Mouse (Mus musculus): ENCODE measurements at regions not wholly inside any gene's neighbourhood (a gene's known extent, or its start where the extent isn't known, plus 50 kb on each side); places are given as distances from the start of the nearest gene placed in this dataset.

- H3K4me1 ChIP-seq (ENCODE audit: control insufficient read depth, insufficient read depth, low read length), result no peaks in the 10 kb centered on the region
- H3K27ac ChIP-seq (ENCODE audit: insufficient read depth, low read length), result no peak overlapping the region
- TF ChIP-seq CTCF (IDR thresholded peaks at IDR 0.05; ENCODE audit: extremely low read depth, insufficient read depth, low read length) (no peak), POLR2A (IDR thresholded peaks at IDR 0.05; ENCODE audit: extremely low read depth, insufficient read depth, low read length) (no peak)
- no peak overlapping the region for H3K4me3 ChIP-seq (ENCODE audit: insufficient read depth, low read length)
Measured at GRCm38 (mm10) chr13:44636008-44636335, 93.3 kb upstream of the Jarid2 start.

GRCm38 (mm10) chr13:44642361-44642760, 86.9 kb upstream of the Jarid2 start:
- H3K4me3 ChIP-seq (ENCODE audit: insufficient read depth, low read length), result no peak overlapping the region
- H3K4me1 ChIP-seq (ENCODE audit: control insufficient read depth, insufficient read depth, low read length), result no peaks in the 10 kb centered on the region
- TF ChIP-seq POLR2A (IDR thresholded peaks at IDR 0.05; ENCODE audit: extremely low read depth, insufficient read depth, low read length), result no peak
- TF ChIP-seq CTCF (IDR thresholded peaks at IDR 0.05; ENCODE audit: extremely low read depth, insufficient read depth, low read length), result no peak
- no peak overlapping the region for H3K27ac ChIP-seq (ENCODE audit: insufficient read depth, low read length)

GRCm38 (mm10) chr13:44650052-44650451, 79.2 kb upstream of the Jarid2 start:
- H3K27ac ChIP-seq (ENCODE audit: insufficient read depth, low read length), result no peak overlapping the region
- no peaks in the 10 kb centered on the region for H3K4me1 ChIP-seq (ENCODE audit: control insufficient read depth, insufficient read depth, low read length)
- H3K4me3 ChIP-seq (ENCODE audit: insufficient read depth, low read length), result no peak overlapping the region
- TF ChIP-seq POLR2A (IDR thresholded peaks at IDR 0.05; ENCODE audit: extremely low read depth, insufficient read depth, low read length) (no peak), CTCF (IDR thresholded peaks at IDR 0.05; ENCODE audit: extremely low read depth, insufficient read depth, low read length) (no peak)

GRCm38 (mm10) chr13:44651259-44652238, 77.7 kb upstream of the Jarid2 start:
- H3K27ac ChIP-seq (ENCODE audit: insufficient read depth, low read length), result no peak overlapping the region
- H3K4me1 ChIP-seq (ENCODE audit: control insufficient read depth, insufficient read depth, low read length), result no peaks in the 10 kb centered on the region
- TF ChIP-seq POLR2A (IDR thresholded peaks at IDR 0.05; ENCODE audit: extremely low read depth, insufficient read depth, low read length) (no peak), CTCF (IDR thresholded peaks at IDR 0.05; ENCODE audit: extremely low read depth, insufficient read depth, low read length) (no peak)
- no peak overlapping the region for H3K4me3 ChIP-seq (ENCODE audit: insufficient read depth, low read length)

DNA sequence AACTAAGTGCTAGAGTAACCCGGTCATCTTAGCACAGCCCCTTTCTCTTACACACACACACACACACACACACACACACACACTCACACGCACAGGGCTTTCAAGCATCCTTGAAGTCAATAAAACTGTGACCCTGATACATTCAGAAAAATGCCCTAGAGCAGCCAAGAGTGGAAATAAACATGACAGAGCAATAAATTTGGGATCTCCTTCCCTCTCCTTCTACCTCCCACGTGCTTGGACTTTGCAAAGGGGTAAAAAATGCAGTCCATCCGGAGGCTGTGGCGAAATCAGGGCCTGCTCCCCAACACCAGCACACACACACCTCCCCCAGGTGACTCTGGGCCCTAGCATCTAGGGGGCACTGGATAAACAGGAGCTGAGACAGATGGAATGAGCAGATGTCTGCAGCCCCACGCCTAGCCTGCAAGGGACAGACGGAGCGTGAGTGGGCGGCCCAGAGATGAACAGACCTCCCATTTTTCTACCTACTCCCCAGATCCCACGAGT, 71.3 kb upstream of the Jarid2 start:
- TF ChIP-seq CTCF (IDR thresholded peaks at IDR 0.05; ENCODE audit: extremely low read depth, insufficient read depth, low read length) (no peak), POLR2A (IDR thresholded peaks at IDR 0.05; ENCODE audit: extremely low read depth, insufficient read depth, low read length) (no peak)
- Histone ChIP-seq H3K27ac (ENCODE audit: insufficient read depth, low read length) (no peak overlapping the region), H3K4me1 (ENCODE audit: control insufficient read depth, insufficient read depth, low read length) (0 out of 2 replicates have a peak, but pooled peaks cover 3% of the 10 kb centered on the region), H3K4me3 (ENCODE audit: insufficient read depth, low read length) (no peak overlapping the region)

DNA sequence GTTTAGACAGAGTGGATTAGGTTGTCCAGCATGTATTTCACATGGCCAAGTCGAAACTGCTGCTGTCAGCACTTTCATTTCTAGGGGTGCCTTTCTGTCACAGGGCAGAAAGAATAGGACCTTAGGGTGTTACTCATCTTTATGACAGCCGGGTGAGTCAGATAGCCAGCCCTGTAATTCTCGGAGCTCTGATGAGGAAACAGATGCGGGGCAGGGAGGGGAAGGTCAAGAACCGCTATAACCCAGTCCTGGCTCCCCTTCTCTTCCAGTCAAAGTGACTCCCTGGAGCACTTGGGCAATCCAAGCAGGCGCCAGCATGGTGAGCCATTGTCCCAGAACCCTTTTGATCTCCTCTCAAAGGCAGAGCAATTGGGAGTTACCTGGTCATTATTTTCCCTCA, 69.4 kb upstream of the Jarid2 start:
- no peak for TF ChIP-seq POLR2A (IDR thresholded peaks at IDR 0.05; ENCODE audit: extremely low read depth, insufficient read depth, low read length)
- no peak for TF ChIP-seq CTCF (IDR thresholded peaks at IDR 0.05; ENCODE audit: extremely low read depth, insufficient read depth, low read length)
- no peak overlapping the region for H3K27ac ChIP-seq (ENCODE audit: insufficient read depth, low read length)
- no peak overlapping the region for H3K4me3 ChIP-seq (ENCODE audit: insufficient read depth, low read length)
- H3K4me1 ChIP-seq (ENCODE audit: control insufficient read depth, insufficient read depth, low read length), result 0 out of 2 replicates have a peak, but pooled peaks cover 3% of the 10 kb centered on the region

GRCm38 (mm10) chr13:44663062-44663461, 66.2 kb upstream of the Jarid2 start:
- Histone ChIP-seq H3K27ac (ENCODE audit: insufficient read depth, low read length) (no peak overlapping the region), H3K4me1 (ENCODE audit: control insufficient read depth, insufficient read depth, low read length) (0 out of 2 replicates have a peak, but pooled peaks cover under 1% of the 10 kb centered on the region), H3K4me3 (ENCODE audit: insufficient read depth, low read length) (no peak overlapping the region)
- TF ChIP-seq CTCF (IDR thresholded peaks at IDR 0.05; ENCODE audit: extremely low read depth, insufficient read depth, low read length), result no peak
- no peak for TF ChIP-seq POLR2A (IDR thresholded peaks at IDR 0.05; ENCODE audit: extremely low read depth, insufficient read depth, low read length)

DNA sequence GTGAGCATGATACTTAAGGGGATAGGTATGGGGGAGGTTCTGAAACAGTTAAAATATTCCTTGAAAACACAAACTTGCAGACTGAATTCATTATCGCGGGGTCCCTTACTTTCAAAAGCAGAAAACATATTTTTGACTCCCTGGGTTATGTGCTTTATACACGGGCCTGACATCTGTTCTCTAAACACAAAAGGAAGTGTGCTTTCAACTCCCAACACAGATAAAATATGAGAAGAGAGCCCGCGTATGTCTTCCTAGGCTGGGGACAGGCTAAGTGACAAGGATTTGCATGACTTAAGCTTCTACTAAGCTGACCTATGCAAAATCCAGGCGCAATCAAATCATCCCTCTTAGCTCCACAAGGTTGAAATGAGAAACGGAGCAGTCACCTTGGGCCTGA, 65.5 kb upstream of the Jarid2 start:
- Histone ChIP-seq H3K4me1 (ENCODE audit: control insufficient read depth, insufficient read depth, low read length) (no peaks in the 10 kb centered on the region), H3K27ac (ENCODE audit: insufficient read depth, low read length) (no peak overlapping the region), H3K4me3 (ENCODE audit: insufficient read depth, low read length) (no peak overlapping the region)
- TF ChIP-seq POLR2A (IDR thresholded peaks at IDR 0.05; ENCODE audit: extremely low read depth, insufficient read depth, low read length) (no peak), CTCF (IDR thresholded peaks at IDR 0.05; ENCODE audit: extremely low read depth, insufficient read depth, low read length) (no peak)

DNA sequence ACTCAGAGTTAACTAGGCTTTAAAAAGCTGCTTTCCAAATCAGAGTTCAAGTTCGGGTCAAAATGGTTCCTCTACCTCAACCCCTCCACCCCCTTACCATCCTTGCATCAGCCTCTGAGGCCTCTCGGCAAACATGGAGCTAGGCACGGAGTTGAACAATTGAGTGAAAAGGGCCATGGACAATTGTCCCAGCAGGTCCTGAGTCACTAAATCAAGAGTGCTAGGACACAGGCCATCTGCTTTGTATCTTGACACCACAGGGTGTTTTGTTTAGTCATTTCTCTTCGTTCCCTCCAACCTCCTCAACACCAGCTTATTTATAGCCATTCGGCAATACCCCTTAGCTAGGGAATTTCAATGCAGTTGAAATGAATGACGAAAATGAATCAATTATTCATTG, 59.5 kb upstream of the Jarid2 start:
- no peak overlapping the region for H3K4me3 ChIP-seq (ENCODE audit: insufficient read depth, low read length)
- H3K27ac ChIP-seq (ENCODE audit: insufficient read depth, low read length), result no peak overlapping the region
- 0 out of 2 replicates have a peak, but pooled peaks cover 2% of the 10 kb centered on the region for H3K4me1 ChIP-seq (ENCODE audit: control insufficient read depth, insufficient read depth, low read length)
- TF ChIP-seq CTCF (IDR thresholded peaks at IDR 0.05; ENCODE audit: extremely low read depth, insufficient read depth, low read length) (no peak), POLR2A (IDR thresholded peaks at IDR 0.05; ENCODE audit: extremely low read depth, insufficient read depth, low read length) (no peak)
